Mouse (Mus musculus) midbrain, embryonic 15.5 days (tissue): ENCODE measurements at regions not wholly inside any gene's neighbourhood (a gene's known extent, or its start where the extent isn't known, plus 50 kb on each side); places are given as distances from the start of the nearest gene placed in this dataset.
"Not testable (repeated sequence)": the region's sequence is repeated elsewhere in the genome, so short reads cannot be mapped to it uniquely, and the experiment has no call there.

Experiments used
- ATAC-seq: fragments of 200-750 bp; cut with Nextera tagmentation; replicated peaks from 2 replicates; pipeline ENCODE4 v1.8.0; 2017; ENCODE audit warnings: moderate TSS enrichment
- H3K27ac ChIP-seq: fragments of 300-500 bp; sonication (generic); 2 replicates; pipeline ENCODE4 v1.5.1; 2015; ENCODE audit warnings: mild to moderate bottlenecking, inconsistent platforms
- H3K27me3 ChIP-seq: fragments of 300-500 bp; sonication (generic); replicated peaks from 2 replicates; pipeline ENCODE4 v1.6.1; 2015; ENCODE audit warnings: inconsistent platforms
- H3K36me3 ChIP-seq: fragments of 300-500 bp; sonication (generic); replicated peaks from 2 replicates; pipeline ENCODE4 v1.6.1; 2015; ENCODE audit warnings: inconsistent platforms
- H3K4me1 ChIP-seq: fragments of 300-500 bp; sonication (generic); 2 replicates; pipeline ENCODE4 v1.6.1; 2015; ENCODE audit warnings: inconsistent platforms
- H3K4me2 ChIP-seq: fragments of 300-500 bp; sonication (generic); 2 replicates; pipeline ENCODE4 v1.6.1; 2015; ENCODE audit warnings: inconsistent platforms, mild to moderate bottlenecking, moderate library complexity
- H3K4me3 ChIP-seq: fragments of 300-500 bp; sonication (generic); 2 replicates; pipeline ENCODE4 v1.5.1; 2015; ENCODE audit warnings: mild to moderate bottlenecking, inconsistent platforms
- H3K9ac ChIP-seq: fragments of 300-500 bp; sonication (generic); 2 replicates; pipeline ENCODE4 v1.6.1; 2015; ENCODE audit warnings: mild to moderate bottlenecking, inconsistent platforms
- H3K9me3 ChIP-seq: fragments of 300-500 bp; sonication (generic); 2 replicates; pipeline ENCODE4 v1.6.1; 2016; ENCODE audit warnings: inconsistent platforms
- WGBS: fragments of 180-500 bp; shearing (Covaris S2); methylation state at CpG from one replicate; pipeline ENCODE4 v1.1.7; 2015; ENCODE audit warnings: mixed read lengths; 5-methylcytosine and 5-hydroxymethylcytosine counted together

GRCm38 (mm10) chr12:64788761-64789160, 128.9 kb upstream of the Gm527 start:
- H3K4me2 ChIP-seq, result no peak overlapping the region
- H3K27ac ChIP-seq, result no peak overlapping the region
- no peak overlapping the region for H3K4me3 ChIP-seq
- H3K9ac ChIP-seq, result no peak overlapping the region
- H3K9me3 ChIP-seq, result no peaks in the 10 kb centered on the region
- H3K27me3 ChIP-seq, result no peaks in the 10 kb centered on the region
- H3K36me3 ChIP-seq, result no peaks in the 10 kb centered on the region
- no peaks in the 10 kb centered on the region for H3K4me1 ChIP-seq
- ATAC-seq, result peak; percentile 72; the same call in 1 of the 2 replicates
- WGBS, result 49% methylated on average over 3 of the region's 3 CpGs

GRCm38 (mm10) chr12:64808492-64808891, 109.2 kb upstream of the Gm527 start:
- H3K4me3 ChIP-seq, H3K36me3 ChIP-seq, H3K4me1 ChIP-seq, H3K9me3 ChIP-seq, H3K4me2 ChIP-seq, H3K27me3 ChIP-seq, ATAC-seq, H3K27ac ChIP-seq, H3K9ac ChIP-seq: not testable (repeated sequence)
- 82% methylated on average over 2 of the region's 2 CpGs for WGBS

DNA sequence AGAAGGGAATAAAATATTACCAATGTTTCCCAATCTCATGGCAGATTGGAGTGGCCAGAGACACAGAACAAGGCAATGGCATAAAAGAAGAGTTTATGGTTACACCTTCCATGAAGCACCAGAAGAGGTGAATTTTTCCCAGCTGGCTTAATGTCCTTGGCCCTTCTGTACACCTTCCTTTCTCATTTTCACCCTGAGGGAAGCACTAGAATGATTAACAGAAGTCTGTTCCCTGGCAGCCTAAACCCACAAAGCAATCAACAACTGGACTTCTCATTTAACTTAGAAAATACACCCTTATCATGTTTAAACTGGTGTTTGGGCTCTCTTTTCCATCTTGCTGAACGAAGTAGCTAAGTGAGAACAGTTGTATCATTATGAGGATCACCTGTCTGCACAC, 107.6 kb upstream of the Gm527 start:
- Histone ChIP-seq H3K9me3 (no peaks in the 10 kb centered on the region), H3K36me3 (no peaks in the 10 kb centered on the region), H3K4me3 (no peak overlapping the region), H3K27me3 (no peaks in the 10 kb centered on the region), H3K4me1 (no peaks in the 10 kb centered on the region), H3K9ac (no peak overlapping the region), H3K27ac (no peak overlapping the region), H3K4me2 (no peak overlapping the region)
- 76% methylated on average over 1 of the region's 1 CpGs for WGBS
- ATAC-seq, result no peak

DNA sequence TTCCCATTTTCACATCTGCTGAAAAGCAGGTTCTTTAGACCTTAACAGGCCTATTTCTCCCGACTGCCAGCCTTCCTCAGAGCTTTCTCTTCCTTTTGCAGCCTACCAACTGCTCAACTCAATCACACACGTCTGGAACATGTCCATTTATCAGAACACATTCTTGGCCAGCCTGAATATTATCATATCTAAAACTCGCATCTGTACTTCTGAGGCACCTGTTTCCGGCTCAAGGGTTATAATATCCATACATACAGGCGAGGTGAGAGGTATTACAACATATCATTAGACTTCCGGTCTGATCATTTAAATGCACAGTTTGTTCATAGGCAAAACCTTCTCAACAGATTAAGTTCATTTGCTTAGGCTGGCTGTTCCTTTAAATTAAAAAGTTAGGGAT, 101.8 kb upstream of the Gm527 start:
- no peak overlapping the region for H3K27ac ChIP-seq
- H3K9ac ChIP-seq, result no peak overlapping the region
- 80% methylated on average over 6 of the region's 6 CpGs for WGBS
- H3K9me3 ChIP-seq, result no peaks in the 10 kb centered on the region
- H3K4me3 ChIP-seq, result no peak overlapping the region
- no peaks in the 10 kb centered on the region for H3K36me3 ChIP-seq
- H3K4me2 ChIP-seq, result no peak overlapping the region
- no peaks in the 10 kb centered on the region for H3K27me3 ChIP-seq
- no peaks in the 10 kb centered on the region for H3K4me1 ChIP-seq
- no peak for ATAC-seq

DNA sequence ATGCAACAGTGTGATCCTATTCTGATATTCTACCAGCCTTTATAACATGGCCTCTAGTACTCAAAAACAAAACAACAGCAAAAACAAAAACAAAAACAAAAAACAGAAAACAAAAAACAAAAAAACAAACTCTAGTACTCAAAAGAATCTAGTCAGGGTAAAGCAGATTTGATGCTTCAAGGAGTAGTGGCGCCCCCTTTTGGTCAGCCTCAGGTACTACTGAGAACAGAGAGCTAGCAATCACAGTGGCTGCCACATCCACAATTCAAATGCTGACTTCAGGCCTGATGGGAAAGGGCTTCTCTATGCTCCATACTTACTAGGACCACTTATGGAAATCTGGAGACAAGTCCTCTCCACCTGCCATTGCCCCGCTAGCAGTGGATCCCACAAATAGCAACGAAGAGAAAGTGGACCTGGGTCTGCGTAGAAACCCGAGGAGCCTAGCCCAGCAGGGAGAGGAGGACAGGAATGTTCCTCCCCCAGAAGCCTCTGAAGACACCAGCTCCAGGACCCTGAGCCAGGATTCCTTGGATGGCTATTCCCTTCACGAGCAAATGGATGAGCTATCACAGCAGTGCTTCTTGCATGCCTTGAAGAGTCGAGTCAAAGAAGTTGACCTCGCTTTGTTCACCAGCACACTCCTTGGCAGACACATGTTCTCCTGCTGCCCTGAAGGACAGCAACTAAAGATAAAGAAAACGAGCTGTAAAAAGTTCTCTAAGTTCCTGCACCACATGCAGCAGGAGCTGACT, 100.5 kb upstream of the Gm527 start:
- H3K4me3 ChIP-seq, result no peak overlapping the region
- H3K27ac ChIP-seq, result no peak overlapping the region
- H3K9ac ChIP-seq, result no peak overlapping the region
- WGBS, result 69% methylated on average over 9 of the region's 9 CpGs
- H3K36me3 ChIP-seq, result no peaks in the 10 kb centered on the region
- no peak for ATAC-seq
- no peaks in the 10 kb centered on the region for H3K9me3 ChIP-seq
- H3K27me3 ChIP-seq, result no peaks in the 10 kb centered on the region
- H3K4me2 ChIP-seq, result no peak overlapping the region
- no peaks in the 10 kb centered on the region for H3K4me1 ChIP-seq

DNA sequence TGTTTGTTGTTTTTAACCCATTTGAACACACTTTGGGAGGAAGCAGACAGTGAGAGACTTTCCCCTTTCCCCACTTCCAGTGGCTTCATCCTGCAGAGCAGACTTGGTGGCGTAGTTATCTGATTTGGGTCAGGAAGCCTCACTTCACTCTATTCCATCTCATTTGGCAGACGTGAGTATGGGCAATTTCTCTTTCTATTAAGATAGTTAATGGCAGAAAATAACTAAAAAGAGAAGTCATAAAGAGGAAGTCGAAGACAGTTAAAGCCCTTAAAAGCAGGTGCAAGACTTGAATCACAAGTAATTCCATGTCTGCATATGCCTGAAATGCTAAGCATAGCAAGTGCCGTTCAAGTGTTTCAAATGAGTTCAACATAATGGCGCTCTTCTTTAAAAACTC, 97.0 kb upstream of the Gm527 start:
- no peaks in the 10 kb centered on the region for H3K27me3 ChIP-seq
- no peaks in the 10 kb centered on the region for H3K4me1 ChIP-seq
- no peaks in the 10 kb centered on the region for H3K9me3 ChIP-seq
- no peak overlapping the region for H3K9ac ChIP-seq
- no peaks in the 10 kb centered on the region for H3K36me3 ChIP-seq
- no peak overlapping the region for H3K4me2 ChIP-seq
- WGBS, result 85% methylated on average over 5 of the region's 5 CpGs
- no peak overlapping the region for H3K4me3 ChIP-seq
- ATAC-seq, result no peak
- H3K27ac ChIP-seq, result no peak overlapping the region

DNA sequence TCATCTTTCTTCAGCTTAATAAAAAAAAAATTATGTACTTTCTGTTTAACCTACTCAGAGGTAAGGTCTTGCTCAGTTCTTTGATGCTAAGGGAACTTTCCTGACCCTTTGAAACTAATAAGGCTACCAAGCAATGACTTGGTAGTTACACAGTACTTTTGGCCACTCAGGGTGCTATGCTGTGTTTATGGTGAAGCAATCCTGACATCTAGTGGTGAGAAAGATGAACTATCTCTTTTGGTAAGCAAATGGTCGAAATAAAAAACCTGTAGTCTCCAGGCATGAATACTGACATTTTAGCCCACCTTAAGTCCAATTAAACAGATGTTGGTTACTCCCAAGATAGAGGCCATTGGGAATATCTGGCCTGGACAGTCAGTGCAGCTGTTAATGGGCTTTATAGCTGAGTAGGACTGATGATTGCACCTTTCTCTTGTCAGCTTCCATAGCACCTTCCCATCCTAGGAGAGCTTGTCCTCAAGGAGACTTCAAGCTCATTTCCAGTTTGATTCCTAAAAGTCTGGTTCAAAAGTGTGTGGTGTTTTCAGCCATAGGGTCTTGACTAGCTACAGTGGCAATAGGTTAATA, 88.0 kb upstream of the Gm527 start:
- Histone ChIP-seq H3K27ac (no peak overlapping the region), H3K4me3 (no peak overlapping the region), H3K4me2 (no peak overlapping the region), H3K27me3 (no peaks in the 10 kb centered on the region), H3K9me3 (no peaks in the 10 kb centered on the region), H3K9ac (no peak overlapping the region), H3K4me1 (0 out of 2 replicates have a peak, but pooled peaks cover 3% of the 10 kb centered on the region), H3K36me3 (no peaks in the 10 kb centered on the region)
- WGBS, result 5% methylated on average over 1 of the region's 1 CpGs
- ATAC-seq, result peak; percentile 86

DNA sequence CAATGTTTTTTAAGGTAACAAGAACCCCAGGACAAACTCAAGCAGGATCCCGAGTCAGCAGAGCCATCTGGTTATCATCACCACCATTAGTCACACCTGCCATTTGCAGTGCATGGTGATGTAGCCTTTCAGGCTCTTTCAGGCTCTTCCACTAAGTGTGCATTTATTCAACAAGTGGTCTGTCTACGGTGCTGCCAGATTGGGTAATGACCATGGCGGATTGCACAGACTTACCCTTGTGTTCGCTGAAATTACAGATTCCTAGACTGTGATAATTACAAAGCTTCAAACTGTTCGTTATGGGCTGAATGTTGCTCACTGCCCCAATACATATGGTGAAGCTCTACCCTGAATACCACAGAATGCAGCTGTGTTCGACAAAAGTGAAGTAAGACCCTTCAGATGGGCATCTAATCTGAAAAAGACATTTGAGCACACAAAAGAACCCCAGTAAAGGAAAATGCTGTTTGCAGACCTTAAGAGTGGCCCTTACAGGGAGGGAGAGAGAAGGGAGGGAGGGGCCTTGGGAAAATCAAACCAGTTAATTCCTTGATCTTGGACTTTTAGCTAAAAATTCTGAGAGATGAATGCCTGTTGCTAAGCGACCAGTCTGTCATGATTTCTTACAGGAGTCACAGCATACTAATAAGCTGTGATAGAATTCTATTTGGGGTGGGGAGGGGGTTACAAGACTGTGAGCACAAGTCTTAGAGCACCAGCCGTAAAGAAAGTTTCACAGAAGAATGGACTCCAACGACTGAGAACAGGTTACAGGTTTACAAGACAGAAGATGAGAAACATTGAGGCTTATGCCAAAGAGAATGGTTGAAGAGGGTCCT, 85.2 kb upstream of the Gm527 start:
- no peak overlapping the region for H3K4me2 ChIP-seq
- no peak overlapping the region for H3K9ac ChIP-seq
- H3K36me3 ChIP-seq, result no peaks in the 10 kb centered on the region
- no peaks in the 10 kb centered on the region for H3K27me3 ChIP-seq
- peak; percentile 89 for ATAC-seq
- no peak overlapping the region for H3K27ac ChIP-seq
- H3K4me1 ChIP-seq, result 0 out of 2 replicates have a peak, but pooled peaks cover 3% of the 10 kb centered on the region
- H3K4me3 ChIP-seq, result no peak overlapping the region
- H3K9me3 ChIP-seq, result no peaks in the 10 kb centered on the region
- 35% methylated on average over 9 of the region's 9 CpGs for WGBS

GRCm38 (mm10) chr12:64857709-64858108, 60.0 kb upstream of the Gm527 start:
- Histone ChIP-seq H3K4me3 (no peak overlapping the region), H3K9ac (no peak overlapping the region), H3K27ac (no peak overlapping the region), H3K4me1 (no peaks in the 10 kb centered on the region), H3K4me2 (no peak overlapping the region), H3K9me3 (peaks cover 3% of the 10 kb centered on the region; the same call in 1 of the 2 replicates), H3K27me3 (no peaks in the 10 kb centered on the region), H3K36me3 (no peaks in the 10 kb centered on the region)
- no peak for ATAC-seq
